Mouse (Mus musculus): Measurements from ENCODE around the gene Defb9. TPM values are rescaled to one million over a fixed set of nuclear protein-coding genes. Genes with fewer than 3 reads are reported as not detected.
"Not testable (repeated sequence)": the region's sequence is repeated elsewhere in the genome, so short reads cannot be mapped to it uniquely, and the experiment has no call there.

Gene Defb9
- total RNA-seq (2015; ENCODE audit: low replicate concordance) (not detected in 2 replicates), total RNA-seq (2017; ENCODE audit: low replicate concordance) (not detected in 2 replicates)

DNA sequence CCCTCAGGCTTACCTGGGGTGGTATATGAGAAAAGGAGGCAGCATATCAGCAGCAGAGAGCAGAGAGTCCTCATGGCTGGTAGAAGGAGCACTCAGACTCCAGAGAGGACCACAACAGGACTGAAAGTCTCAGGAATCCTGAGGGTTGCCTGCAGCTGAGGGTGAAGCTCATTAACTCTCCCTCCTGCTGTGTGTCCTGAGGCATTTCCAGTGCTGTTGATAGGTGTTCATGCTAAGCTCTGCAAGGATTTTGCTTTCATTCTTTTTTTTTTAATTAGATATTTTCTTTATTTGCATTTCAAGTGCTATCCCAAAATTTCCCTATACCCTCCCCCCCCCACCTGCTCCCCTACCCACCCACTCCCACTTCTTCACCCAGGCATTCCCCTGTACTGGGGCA, at the start of gene Defb9:
Defb9 (minus strand) TSS at position 101 of the 400 bp plus-strand sequence.
- not testable (repeated sequence) for ATAC-seq (replicated peaks; ENCODE audit: low FRiP score, poor library complexity, severe bottlenecking)

DNA sequence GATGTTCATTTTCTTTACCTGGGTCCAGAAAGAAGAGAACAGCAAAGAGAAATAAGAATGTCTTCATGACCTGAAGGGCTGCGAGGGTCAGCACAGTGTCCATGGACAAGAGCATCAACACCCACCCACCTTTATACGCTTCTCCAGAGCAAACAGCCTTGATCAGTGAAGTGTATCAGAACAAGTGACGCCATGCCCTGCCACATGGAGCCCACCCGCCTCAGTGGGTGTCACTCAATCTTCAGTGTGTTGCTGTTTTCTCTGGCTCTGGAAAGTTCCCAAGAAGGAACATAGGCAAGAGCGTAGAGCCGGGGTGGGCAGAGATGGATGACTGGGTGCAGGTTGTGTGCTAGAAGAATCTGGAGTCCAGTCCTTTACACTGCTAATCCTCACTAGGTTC, 47.4 kb upstream of the Defb9 start, which contains the start of gene Defb15:
Defb15 (minus strand) TSS at position 101 of the 400 bp plus-strand sequence.
- no peak for ATAC-seq (replicated peaks; ENCODE audit: low FRiP score, poor library complexity, severe bottlenecking)

DNA sequence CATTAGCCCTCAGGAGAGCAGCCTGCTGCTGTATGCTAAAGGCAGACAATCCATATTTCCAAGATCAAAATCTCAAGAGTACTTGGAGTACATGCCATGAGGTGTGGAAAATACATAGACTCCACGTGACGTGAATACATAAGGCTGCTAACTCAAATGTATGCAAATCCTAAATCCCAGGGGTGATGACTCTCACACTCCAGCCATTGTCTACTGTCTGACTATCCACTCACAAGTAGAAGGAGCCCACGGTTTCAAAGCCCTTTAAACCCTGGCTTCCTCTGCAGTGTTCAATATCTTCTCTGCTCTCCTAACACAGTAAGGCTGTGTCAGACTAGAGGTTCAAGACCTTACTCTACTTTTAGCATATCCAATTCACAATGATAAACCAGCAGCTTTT, 45.5 kb upstream of the Defb9 start:
- ATAC-seq (replicated peaks; ENCODE audit: low FRiP score, poor library complexity, severe bottlenecking) = not testable (repeated sequence)

DNA sequence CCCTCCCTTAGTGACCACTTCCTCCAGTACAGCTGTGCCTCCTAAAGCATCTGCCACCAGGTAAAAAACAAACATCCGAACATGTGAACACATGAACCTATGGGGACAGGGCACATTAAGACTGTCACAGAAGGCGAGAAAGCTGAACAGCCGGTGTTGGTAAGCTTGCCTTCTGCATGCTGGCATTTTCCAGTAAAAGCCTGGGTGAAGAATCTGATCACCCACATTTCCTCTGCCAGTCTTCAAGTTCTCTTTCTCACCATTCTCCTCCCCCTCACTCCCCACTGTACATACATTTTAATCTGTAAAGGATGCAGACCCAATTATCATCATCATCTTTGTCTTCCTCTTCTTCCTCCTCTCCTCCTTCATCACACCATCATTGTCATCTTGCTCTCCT, 30.4 kb upstream of the Defb9 start:
- ATAC-seq (replicated peaks; ENCODE audit: low FRiP score, poor library complexity, severe bottlenecking) = no peak

DNA sequence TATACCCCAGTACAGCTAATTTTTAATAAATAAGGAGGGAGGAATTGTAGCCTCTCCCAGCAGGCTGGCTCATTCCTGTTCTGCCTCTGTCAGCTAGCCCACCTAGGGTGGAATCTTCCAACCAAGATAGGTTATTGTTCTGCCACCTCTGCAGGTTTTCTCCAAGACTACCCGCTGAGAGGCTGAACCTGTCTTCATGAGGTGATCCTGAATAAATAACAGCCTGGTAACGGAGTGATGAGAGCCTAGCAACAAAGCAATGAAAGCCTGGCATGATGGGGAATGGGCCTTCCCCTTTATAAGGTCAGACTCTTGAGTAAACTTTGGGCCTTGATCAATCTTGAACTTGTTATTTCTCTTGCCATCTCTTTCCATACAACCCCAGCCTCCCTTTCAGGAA, 27.3 kb upstream of the Defb9 start:
- no peak for ATAC-seq (replicated peaks; ENCODE audit: low FRiP score, poor library complexity, severe bottlenecking)

DNA sequence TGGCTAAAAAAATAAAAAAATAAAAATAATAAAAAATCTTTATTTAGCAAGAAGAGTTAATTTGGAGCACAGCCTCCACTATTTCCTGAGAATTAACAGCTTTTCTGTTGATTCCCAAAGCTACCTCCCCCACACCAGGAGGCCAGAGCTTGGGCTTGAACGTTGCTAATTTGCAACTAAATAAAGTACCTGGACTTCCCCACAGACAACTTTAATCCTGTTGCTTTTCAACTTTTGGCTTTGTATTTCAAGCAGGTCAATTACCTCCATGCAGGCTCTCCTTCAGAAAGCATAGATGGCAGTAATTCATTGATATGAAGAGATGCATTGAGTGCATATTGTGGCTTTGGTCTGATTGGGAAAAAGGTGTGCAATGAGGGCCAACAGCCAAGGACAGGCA, 26.7 kb upstream of the Defb9 start:
- ATAC-seq (replicated peaks; ENCODE audit: low FRiP score, poor library complexity, severe bottlenecking) = no peak

DNA sequence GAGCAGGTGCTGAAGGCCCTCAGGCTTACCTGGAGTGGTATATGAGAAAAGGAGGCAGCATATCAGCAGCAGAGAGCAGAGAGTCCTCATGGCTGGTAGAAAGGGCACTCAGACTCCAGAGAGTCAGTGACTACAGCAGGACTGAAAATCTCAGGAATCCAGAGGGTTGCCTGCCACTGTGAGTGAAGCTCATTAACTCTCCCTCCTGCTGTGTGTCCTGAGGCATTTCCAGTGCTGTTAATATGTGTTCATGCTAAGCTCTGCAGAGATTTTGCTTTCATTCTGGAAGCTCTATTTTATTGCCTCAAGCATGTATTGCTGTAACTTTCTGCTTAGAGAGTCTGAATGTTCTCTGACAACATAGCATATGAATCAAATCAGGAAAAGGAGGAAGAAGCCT, 21.1 kb upstream of the Defb9 start, which contains the start of gene Defb11:
Defb11 (minus strand) TSS at position 123 of the 400 bp plus-strand sequence.
- not testable (repeated sequence) for ATAC-seq (replicated peaks; ENCODE audit: low FRiP score, poor library complexity, severe bottlenecking)

DNA sequence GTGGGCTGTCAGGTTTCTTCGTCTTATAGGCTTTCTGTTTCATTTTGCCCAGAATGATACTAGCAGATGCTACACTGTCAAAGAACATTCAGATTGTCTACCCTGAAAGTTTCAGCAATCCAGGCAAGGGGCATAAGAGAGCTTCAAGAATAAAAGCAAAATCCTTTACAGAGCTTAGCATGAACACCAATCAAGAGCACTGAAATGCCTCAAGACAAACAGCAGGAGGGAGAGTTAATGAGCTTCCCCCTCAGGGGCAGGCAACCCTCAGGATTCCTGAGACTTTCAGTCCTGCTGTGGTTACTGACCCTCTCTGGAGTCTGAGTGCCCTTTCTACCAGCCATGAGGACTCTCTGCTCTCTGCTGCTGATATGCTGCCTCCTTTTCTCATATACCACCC, 26.6 kb downstream of the Defb9 start, which contains the start of gene Defb10:
Defb10 (plus strand) TSS at position 316 of the 400 bp plus-strand sequence.
- not testable (repeated sequence) for ATAC-seq (replicated peaks; ENCODE audit: low FRiP score, poor library complexity, severe bottlenecking)

Other genes with a start within 250 kb of the Defb9 start
- gene Defa17, start 229.6 kb downstream of the Defb9 start, total RNA-seq (2015; ENCODE audit: low replicate concordance) = not detected in 2 replicates
- gene Defa17, start 229.6 kb downstream of the Defb9 start, total RNA-seq (2017; ENCODE audit: low replicate concordance) = not detected in 2 replicates
- not detected in 2 replicates for gene Defa34, start 219.6 kb downstream of the Defb9 start, total RNA-seq (2015; ENCODE audit: low replicate concordance)
- not detected in 2 replicates for gene Defa34, start 219.6 kb downstream of the Defb9 start, total RNA-seq (2017; ENCODE audit: low replicate concordance)
- not detected in 2 replicates for gene AY761184, start 181.8 kb downstream of the Defb9 start, total RNA-seq (2015; ENCODE audit: low replicate concordance)
- gene AY761184, start 181.8 kb downstream of the Defb9 start, total RNA-seq (2017; ENCODE audit: low replicate concordance) = not detected in 2 replicates
- gene Defa24, start 150.9 kb downstream of the Defb9 start, total RNA-seq (2015; ENCODE audit: low replicate concordance) = not detected in 2 replicates
- gene Defa24, start 150.9 kb downstream of the Defb9 start, total RNA-seq (2017; ENCODE audit: low replicate concordance) = not detected in 2 replicates
- not detected in 2 replicates for gene Defb50, start 61.9 kb downstream of the Defb9 start, total RNA-seq (2015; ENCODE audit: low replicate concordance)
- gene Defb50, start 61.9 kb downstream of the Defb9 start, total RNA-seq (2017; ENCODE audit: low replicate concordance) = not detected in 2 replicates
- not detected in 2 replicates for gene Defb2, start 45.5 kb downstream of the Defb9 start, total RNA-seq (2015; ENCODE audit: low replicate concordance)
- gene Defb2, start 45.5 kb downstream of the Defb9 start, total RNA-seq (2017; ENCODE audit: low replicate concordance) = not detected in 2 replicates
- gene Defb10, start 26.5 kb downstream of the Defb9 start, total RNA-seq (2015; ENCODE audit: low replicate concordance) = not detected in 2 replicates
- gene Defb10, start 26.5 kb downstream of the Defb9 start, total RNA-seq (2017; ENCODE audit: low replicate concordance) = not detected in 2 replicates
- not detected in 2 replicates for gene Defb11, start 21.0 kb upstream of the Defb9 start, total RNA-seq (2015; ENCODE audit: low replicate concordance)
- not detected in 2 replicates for gene Defb11, start 21.0 kb upstream of the Defb9 start, total RNA-seq (2017; ENCODE audit: low replicate concordance)
- not detected in 2 replicates for gene Defb15, start 47.3 kb upstream of the Defb9 start, total RNA-seq (2015; ENCODE audit: low replicate concordance)
- gene Defb15, start 47.3 kb upstream of the Defb9 start, total RNA-seq (2017; ENCODE audit: low replicate concordance) = not detected in 2 replicates
- not detected in 2 replicates for gene Defb35, start 52.9 kb upstream of the Defb9 start, total RNA-seq (2015; ENCODE audit: low replicate concordance)
- gene Defb35, start 52.9 kb upstream of the Defb9 start, total RNA-seq (2017; ENCODE audit: low replicate concordance) = not detected in 2 replicates
- not detected in 2 replicates for gene Defb13, start 61.3 kb upstream of the Defb9 start, total RNA-seq (2015; ENCODE audit: low replicate concordance)
- not detected in 2 replicates for gene Defb13, start 61.3 kb upstream of the Defb9 start, total RNA-seq (2017; ENCODE audit: low replicate concordance)
- gene Fam90a1a, start 73.3 kb upstream of the Defb9 start, total RNA-seq (2015; ENCODE audit: low replicate concordance) = not detected in 2 replicates
- not detected in 2 replicates for gene Fam90a1a, start 73.3 kb upstream of the Defb9 start, total RNA-seq (2017; ENCODE audit: low replicate concordance)
- not detected in 2 replicates for gene Ccdc70, start 84.4 kb upstream of the Defb9 start, total RNA-seq (2015; ENCODE audit: low replicate concordance)
- gene Ccdc70, start 84.4 kb upstream of the Defb9 start, total RNA-seq (2017; ENCODE audit: low replicate concordance) = not detected in 2 replicates
- 8.6 and 11.3 TPM in 2 replicates for gene Atp7b, start 174.9 kb upstream of the Defb9 start, total RNA-seq (2015; ENCODE audit: low replicate concordance)
- gene Atp7b, start 174.9 kb upstream of the Defb9 start, total RNA-seq (2017; ENCODE audit: low replicate concordance) = 4.5 and 8.5 TPM in 2 replicates
- gene Alg11, start 175.3 kb upstream of the Defb9 start, total RNA-seq (2015; ENCODE audit: low replicate concordance) = 3.2 and 5.4 TPM in 2 replicates
- 4.7 and 28.4 TPM in 2 replicates for gene Alg11, start 175.3 kb upstream of the Defb9 start, total RNA-seq (2017; ENCODE audit: low replicate concordance)
- gene Nek5, start 239.6 kb upstream of the Defb9 start, total RNA-seq (2015; ENCODE audit: low replicate concordance) = not detected in 2 replicates
- gene Nek5, start 239.6 kb upstream of the Defb9 start, total RNA-seq (2017; ENCODE audit: low replicate concordance) = not detected in 2 replicates

All from erythroid progenitor cell, adult 5-6 weeks (primary cell).